Mouse (Mus musculus) embryonic fibroblast, embryonic 13.5 days (primary cell): ENCODE measurements around the gene Pik3cb.

ENCODE experiments used
- CTCF ChIP-seq: IDR thresholded peaks from 2 replicates; pipeline ENCODE4 v1.5.1; 2011; ENCODE audit warnings: mild to moderate bottlenecking, control low read depth, low read length, moderate library complexity, borderline replicate concordance; ENCODE audit not compliant: insufficient read depth
- POLR2A ChIP-seq: IDR thresholded peaks from 2 replicates; pipeline ENCODE4 v1.6.1; 2011; ENCODE audit warnings: low read depth, mild to moderate bottlenecking, control low read depth, low read length, moderate library complexity

DNA sequence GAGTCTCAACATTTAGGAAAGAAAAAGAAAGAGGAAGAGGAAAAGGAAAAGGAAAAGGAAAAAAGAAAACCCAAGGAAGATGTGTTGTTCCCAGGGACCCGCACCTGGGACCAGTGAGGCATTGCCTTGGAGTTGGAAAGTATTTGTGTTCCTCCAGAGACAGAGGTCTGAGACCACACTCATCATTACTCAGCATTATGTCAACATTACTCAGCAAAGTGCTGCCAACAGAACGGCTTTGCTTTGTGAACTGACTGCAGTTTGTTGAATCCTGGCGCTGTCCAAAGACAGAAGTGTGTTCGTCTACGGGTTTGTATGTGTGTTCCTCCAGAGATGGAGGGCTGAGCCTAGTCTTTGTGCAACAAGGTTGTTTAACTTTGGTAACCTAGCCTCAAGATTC, 20.4 kb upstream of the Pik3cb start:
- TF ChIP-seq CTCF, result no peak
- no peak for TF ChIP-seq POLR2A
